Mouse (Mus musculus) liver, embryonic 13.5 days (tissue): Measurements from ENCODE around the gene Rad50. TPM values are rescaled to one million over a fixed set of nuclear protein-coding genes. Genes with fewer than 3 reads are reported as not detected.

Experiments
- ATAC-seq: fragments of 200-750 bp; cut with Nextera tagmentation; 2 replicates; pipeline ENCODE4 v1.8.0; 2017; ENCODE audit warnings: low read depth, mild to moderate bottlenecking, moderate number of reproducible peaks, moderate library complexity
- DNase-seq: peaks from one replicate; pipeline ENCODE4 v3.0.0; 2022
- H3K27ac ChIP-seq: fragments of 300-500 bp; sonication (generic); 2 replicates; pipeline ENCODE4 v1.5.1; 2015; ENCODE audit warnings: moderate library complexity, mild to moderate bottlenecking, inconsistent platforms
- H3K27me3 ChIP-seq: fragments of 300-500 bp; sonication (generic); 2 replicates; pipeline ENCODE4 v1.6.1; 2015; ENCODE audit warnings: mild to moderate bottlenecking, inconsistent platforms
- H3K36me3 ChIP-seq: fragments of 300-500 bp; sonication (generic); 2 replicates; pipeline ENCODE4 v1.6.1; 2015; ENCODE audit warnings: mild to moderate bottlenecking, inconsistent platforms
- H3K4me1 ChIP-seq: fragments of 300-500 bp; sonication (generic); replicated peaks from 2 replicates; pipeline ENCODE4 v1.6.1; 2015; ENCODE audit warnings: inconsistent platforms
- H3K4me2 ChIP-seq: fragments of 300-500 bp; sonication (generic); 2 replicates; pipeline ENCODE4 v1.6.1; 2015; ENCODE audit warnings: inconsistent platforms, mild to moderate bottlenecking, moderate library complexity
- H3K4me3 ChIP-seq: fragments of 300-500 bp; sonication (generic); replicated peaks from 2 replicates; pipeline ENCODE4 v1.5.1; 2015; ENCODE audit warnings: mild to moderate bottlenecking, inconsistent platforms
- H3K9ac ChIP-seq: fragments of 300-500 bp; sonication (generic); 2 replicates; pipeline ENCODE4 v1.6.1; 2015; ENCODE audit warnings: mild to moderate bottlenecking, inconsistent platforms
- H3K9me3 ChIP-seq: fragments of 300-500 bp; sonication (generic); replicated peaks from 2 replicates; pipeline ENCODE4 v1.6.1; 2016; ENCODE audit warnings: inconsistent platforms
- WGBS: fragments of 180-500 bp; shearing (Covaris S2); methylation state at CpG from one replicate; pipeline ENCODE4 v1.1.7; 2015; ENCODE audit not compliant: insufficient replicate concordance; 5-methylcytosine and 5-hydroxymethylcytosine counted together
- polyA plus RNA-seq: library from polyadenylated mRNA; unstranded; fragments of >200 nt; fragmentation: Nextera tagmentation; extraction: Ambion mirVana; gene quantifications from 2 replicates; pipeline ENCODE4 v1.2.1, GENCODE M21; 2015

Gene Rad50
- polyA plus RNA-seq, 1 experiment from 2014 or later, result 19.5 TPM

DNA sequence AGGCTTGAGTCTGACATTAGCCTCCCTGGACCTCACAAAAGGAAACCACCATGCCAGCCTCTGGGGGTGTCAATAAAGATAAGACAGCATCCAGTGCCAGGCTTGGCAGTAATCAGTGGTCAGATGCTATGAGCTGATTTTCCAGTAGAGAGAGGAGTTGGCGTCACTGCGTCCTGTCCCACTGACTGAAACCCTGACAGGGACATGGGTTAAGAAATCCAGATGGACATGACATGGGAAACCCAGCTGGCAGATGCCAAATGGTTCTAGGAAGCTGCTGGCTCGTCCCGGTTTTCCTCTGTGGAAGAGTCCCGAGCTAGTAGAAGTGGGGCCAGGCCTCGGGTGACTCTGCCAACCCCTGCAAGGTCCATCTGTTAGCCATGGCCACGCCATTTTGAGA is 73.5 kb downstream of the Rad50 start:
- H3K27me3 ChIP-seq, result peaks cover 27% of the 10 kb centered on the region
- H3K27ac ChIP-seq, result no peak overlapping the region
- DNase-seq (no peak), ATAC-seq (no peak)
- H3K9me3 ChIP-seq, result no peaks in the 10 kb centered on the region
- H3K4me3 ChIP-seq, result no peak overlapping the region
- peaks cover 30% of the 10 kb centered on the region for H3K4me1 ChIP-seq
- WGBS, result 70% methylated on average over 7 of the region's 7 CpGs
- H3K36me3 ChIP-seq, result no peaks in the 10 kb centered on the region
- no peak overlapping the region for H3K9ac ChIP-seq
- H3K4me2 ChIP-seq, result no peak overlapping the region

DNA sequence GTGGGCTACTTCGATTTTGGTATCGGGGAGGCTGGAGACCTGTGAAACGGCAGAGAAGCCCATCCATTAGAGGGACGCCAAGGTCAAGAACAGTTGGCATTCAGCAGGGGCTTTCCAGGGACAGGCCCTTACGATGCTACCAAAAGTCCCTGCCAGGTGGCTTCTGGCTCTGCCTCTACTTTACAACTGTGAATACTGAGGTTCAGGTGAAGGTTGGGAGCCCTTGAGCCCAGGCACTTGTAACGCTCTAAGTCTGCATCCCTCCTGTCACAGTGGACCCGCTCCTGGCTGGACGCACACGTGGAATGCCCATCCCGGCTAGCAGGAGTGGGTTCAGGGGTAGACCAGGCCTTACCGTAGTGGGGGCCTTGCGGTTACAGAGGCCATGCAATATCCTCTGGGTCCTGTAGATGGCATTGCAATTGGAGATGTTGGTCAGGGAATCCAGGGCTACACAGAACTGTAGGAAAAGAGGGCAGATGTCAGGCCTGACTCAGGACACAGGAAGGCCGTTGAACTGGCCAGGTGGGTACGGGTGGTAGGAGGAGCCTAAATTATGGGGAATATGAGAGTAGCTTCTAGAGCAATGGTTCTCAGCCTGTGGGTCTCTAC is 74.9 kb downstream of the Rad50 start:
- Histone ChIP-seq H3K4me1 (peaks cover 33% of the 10 kb centered on the region), H3K9ac (no peak overlapping the region), H3K4me2 (no peak overlapping the region), H3K9me3 (no peaks in the 10 kb centered on the region), H3K36me3 (no peaks in the 10 kb centered on the region), H3K4me3 (no peak overlapping the region), H3K27me3 (peaks cover 21% of the 10 kb centered on the region), H3K27ac (no peak overlapping the region)
- 71% methylated on average over 14 of the region's 14 CpGs for WGBS
- no peak for ATAC-seq
- DNase-seq, result no peak

DNA sequence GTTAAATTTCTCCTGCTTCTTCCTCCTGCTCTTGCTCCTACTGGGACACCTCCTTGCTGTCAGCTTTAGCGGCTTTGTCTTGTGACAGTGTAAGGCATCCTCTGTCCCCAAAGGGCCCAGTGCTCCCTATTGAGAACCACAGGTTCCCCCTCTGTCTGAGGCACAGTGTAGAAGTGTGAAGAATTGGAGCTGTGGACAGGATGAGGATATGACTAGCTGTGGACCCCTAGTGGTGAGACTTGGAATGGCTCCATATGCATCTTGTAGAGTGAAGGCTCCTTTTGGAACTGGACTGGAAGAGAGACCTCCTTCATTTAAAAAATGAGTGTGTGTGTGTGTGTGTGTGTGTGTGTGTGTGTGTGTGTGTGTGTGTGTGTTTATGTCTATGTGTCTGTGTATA is 79.3 kb downstream of the Rad50 start:
- 16% methylated on average over 1 of the region's 1 CpGs for WGBS
- Histone ChIP-seq H3K4me1 (peaks cover 35% of the 10 kb centered on the region), H3K9ac (no peak overlapping the region), H3K27ac (peak overlapping the region; percentile 37), H3K27me3 (no peaks in the 10 kb centered on the region), H3K4me3 (no peak overlapping the region), H3K4me2 (no peak overlapping the region), H3K36me3 (no peaks in the 10 kb centered on the region), H3K9me3 (no peaks in the 10 kb centered on the region)
- ATAC-seq, result peak; percentile 74
- peak; percentile 69 for DNase-seq

DNA sequence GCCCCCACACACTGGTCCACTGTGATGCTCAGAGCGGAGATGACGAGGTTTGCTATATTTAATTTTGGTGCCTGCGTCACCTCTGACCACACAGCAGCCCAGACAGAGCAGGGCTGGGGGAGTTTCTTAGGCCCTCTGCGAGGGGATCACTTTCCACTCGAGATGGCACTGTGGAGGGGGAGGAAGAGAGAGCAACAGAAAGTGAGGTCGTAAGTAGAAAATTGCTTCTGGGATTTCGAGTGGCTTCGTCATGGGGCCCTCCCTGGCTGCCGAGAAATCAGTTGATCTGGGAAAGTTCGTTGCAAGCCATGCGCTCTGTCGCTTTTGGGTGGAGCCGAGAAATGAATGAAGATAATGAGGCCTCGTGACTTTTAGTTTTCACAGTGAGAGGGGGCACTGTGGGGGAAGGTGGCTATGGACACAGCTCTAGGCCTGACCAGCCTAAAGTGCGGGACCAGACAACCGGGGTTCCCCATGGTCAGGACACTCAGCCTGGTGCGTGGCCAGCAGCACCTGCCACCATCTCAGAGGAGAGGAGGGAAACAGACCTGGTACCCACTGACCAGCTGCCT is 80.2 kb downstream of the Rad50 start:
- no peak overlapping the region for H3K4me3 ChIP-seq
- H3K9me3 ChIP-seq, result no peaks in the 10 kb centered on the region
- 0 out of 2 replicates have a peak overlapping the region, but pooled peaks have one; percentile 7 for H3K9ac ChIP-seq
- H3K27ac ChIP-seq, result peak overlapping the region; percentile 56; the same call in 1 of the 2 replicates
- DNase-seq (peak; percentile 41), ATAC-seq (peak; percentile 61)
- H3K4me2 ChIP-seq, result peak overlapping the region; percentile 42; the same call in 1 of the 2 replicates
- WGBS, result 33% methylated on average over 17 of the region's 17 CpGs
- no peaks in the 10 kb centered on the region for H3K27me3 ChIP-seq
- no peaks in the 10 kb centered on the region for H3K36me3 ChIP-seq
- peaks cover 41% of the 10 kb centered on the region for H3K4me1 ChIP-seq

DNA sequence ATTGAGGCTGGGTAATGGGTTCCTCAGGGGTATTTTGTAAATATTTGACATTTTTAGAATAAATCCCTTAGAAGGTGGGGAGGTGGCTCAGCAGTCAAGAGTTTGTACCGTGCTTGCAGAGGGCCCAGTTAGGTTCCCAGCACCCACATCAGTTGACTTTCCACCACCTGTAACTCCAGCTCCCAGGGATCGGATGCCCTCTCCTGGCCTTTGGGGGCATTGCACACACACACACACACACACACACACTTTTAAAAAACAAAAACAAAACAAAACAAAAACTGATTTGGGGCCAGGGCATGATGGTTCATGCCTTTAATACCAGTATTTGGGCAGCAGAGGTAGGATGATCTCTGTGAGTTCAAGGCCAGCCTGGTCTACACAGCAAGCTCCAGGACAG is 83.0 kb downstream of the Rad50 start:
- Histone ChIP-seq H3K27me3 (no peaks in the 10 kb centered on the region), H3K27ac (no peak overlapping the region), H3K9me3 (no peaks in the 10 kb centered on the region), H3K4me2 (no peak overlapping the region), H3K4me3 (no peak overlapping the region), H3K4me1 (peaks cover 63% of the 10 kb centered on the region), H3K9ac (no peak overlapping the region), H3K36me3 (no peaks in the 10 kb centered on the region)
- WGBS, result 89% methylated on average over 2 of the region's 2 CpGs
- DNase-seq (no peak), ATAC-seq (no peak)

DNA sequence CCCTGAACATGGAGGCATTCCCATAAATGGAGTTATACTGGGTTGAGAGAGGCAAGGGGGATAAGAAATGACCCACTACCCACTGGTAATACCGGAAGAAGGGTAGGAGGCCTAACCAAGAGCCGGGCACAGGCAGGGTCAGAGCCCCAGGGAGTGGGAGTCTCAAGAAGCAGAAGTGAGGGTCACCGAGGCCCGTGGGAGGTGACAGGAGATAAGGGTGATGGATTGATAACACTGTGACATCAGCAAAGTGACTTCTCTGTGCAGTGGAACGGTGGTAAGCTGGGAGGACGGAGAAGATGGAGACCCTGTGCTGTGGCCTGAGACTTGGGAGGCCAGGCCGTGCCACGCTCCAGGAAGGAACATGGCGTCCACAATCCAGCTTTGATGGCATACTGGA is 83.5 kb downstream of the Rad50 start:
- Histone ChIP-seq H3K4me2 (no peak overlapping the region), H3K27me3 (no peaks in the 10 kb centered on the region), H3K9me3 (no peaks in the 10 kb centered on the region), H3K4me3 (no peak overlapping the region), H3K4me1 (peaks cover 68% of the 10 kb centered on the region), H3K27ac (no peak overlapping the region), H3K36me3 (no peaks in the 10 kb centered on the region), H3K9ac (no peak overlapping the region)
- DNase-seq (no peak), ATAC-seq (no peak)
- 62% methylated on average over 9 of the region's 9 CpGs for WGBS

DNA sequence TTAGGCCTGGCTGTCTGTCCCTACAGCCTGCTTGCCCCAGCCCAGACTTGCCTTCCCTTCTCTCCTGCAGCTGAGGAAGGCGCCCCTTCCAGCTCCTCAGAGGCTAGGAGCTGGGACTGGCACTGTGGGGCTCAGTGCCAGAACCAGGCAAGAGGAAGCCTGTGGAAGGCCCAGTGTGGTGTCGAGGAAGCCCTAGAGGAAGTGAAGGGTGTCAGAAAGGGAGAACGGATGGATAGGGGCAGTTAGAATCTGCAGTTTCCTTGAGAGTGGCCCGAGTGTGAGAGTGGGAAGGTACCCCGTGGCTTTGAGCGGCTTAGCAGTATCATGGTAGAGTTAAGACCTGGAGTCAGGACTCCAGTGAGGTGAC is 84.7 kb downstream of the Rad50 start:
- ATAC-seq, result no peak

DNA sequence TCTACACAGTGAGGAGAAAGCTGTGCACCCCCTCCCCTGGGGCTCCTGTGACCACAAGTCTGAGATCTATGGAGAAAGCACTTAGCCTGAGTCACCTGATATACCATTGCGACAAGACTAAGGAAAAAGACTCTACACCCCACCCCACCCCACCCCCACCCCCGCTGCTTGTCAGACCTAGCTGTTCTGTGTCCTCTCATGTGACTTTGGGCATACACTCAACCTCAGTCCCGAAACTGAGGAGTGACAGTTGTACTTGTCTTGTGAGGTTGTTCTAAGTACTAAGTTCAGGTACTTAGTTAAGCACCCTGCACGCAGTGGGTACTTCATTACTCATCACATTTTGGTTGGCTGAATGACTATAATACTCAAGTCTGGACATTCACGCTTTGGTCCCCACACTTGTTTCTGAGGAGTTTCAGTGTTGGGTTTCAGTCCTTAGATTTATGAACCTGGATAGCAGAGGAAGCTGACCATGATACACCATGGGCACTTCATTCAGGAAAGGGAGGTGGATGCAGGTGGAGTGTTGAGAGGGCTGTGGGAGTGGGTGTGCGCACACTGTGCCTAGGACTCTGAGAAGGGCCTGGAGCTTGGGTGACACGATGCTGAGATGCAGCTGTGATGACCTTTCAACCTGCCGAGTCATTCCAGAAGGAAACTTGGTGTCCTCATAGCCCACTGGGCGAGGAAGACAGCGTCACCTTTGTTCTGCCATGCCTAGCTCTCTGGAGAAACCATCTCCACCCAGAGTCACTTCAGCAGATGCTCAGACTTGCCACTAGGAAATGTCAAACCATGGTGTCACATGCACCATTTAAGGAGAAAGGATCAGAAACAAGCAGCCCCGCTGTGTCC is 85.3 kb downstream of the Rad50 start:
- no peak overlapping the region for H3K27ac ChIP-seq
- H3K4me3 ChIP-seq, result no peak overlapping the region
- H3K36me3 ChIP-seq, result no peaks in the 10 kb centered on the region
- H3K4me2 ChIP-seq, result no peak overlapping the region
- H3K9ac ChIP-seq, result peak overlapping the region; percentile 16; the same call in 1 of the 2 replicates
- H3K9me3 ChIP-seq, result no peaks in the 10 kb centered on the region
- 62% methylated on average over 11 of the region's 11 CpGs for WGBS
- DNase-seq, result no peak
- H3K4me1 ChIP-seq, result peaks cover 76% of the 10 kb centered on the region
- H3K27me3 ChIP-seq, result no peaks in the 10 kb centered on the region
- no peak for ATAC-seq

More for the DNA sequence above, 84.7 kb downstream of the Rad50 start:
- Histone ChIP-seq H3K9ac (peak overlapping the region; percentile 16; the same call in 1 of the 2 replicates), H3K4me2 (no peak overlapping the region), H3K4me1 (peaks cover 76% of the 10 kb centered on the region), H3K4me3 (no peak overlapping the region), H3K27ac (no peak overlapping the region), H3K36me3 (no peaks in the 10 kb centered on the region), H3K9me3 (no peaks in the 10 kb centered on the region), H3K27me3 (no peaks in the 10 kb centered on the region)
- DNase-seq, result no peak
- 45% methylated on average over 6 of the region's 6 CpGs for WGBS

DNA sequence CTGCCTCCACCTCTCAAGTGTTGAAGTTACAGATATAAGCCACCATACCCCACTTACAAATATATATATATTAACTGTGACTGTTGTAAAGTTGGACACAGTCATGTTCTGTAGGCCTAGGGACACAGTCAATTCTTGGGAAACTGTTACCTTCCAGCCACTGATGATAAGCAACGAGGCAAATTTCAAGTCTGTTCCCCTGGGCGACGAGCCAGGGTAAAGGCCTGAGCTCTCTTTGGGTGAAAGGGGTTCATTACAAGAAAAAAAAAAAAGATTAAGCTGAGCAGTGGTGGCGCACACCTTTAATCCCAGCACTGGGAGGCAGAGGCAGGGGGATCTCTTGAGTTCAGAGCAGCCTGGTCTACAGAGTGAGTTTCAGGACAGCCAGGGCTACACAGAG is 87.0 kb downstream of the Rad50 start:
- Histone ChIP-seq H3K36me3 (no peaks in the 10 kb centered on the region), H3K27me3 (no peaks in the 10 kb centered on the region), H3K27ac (no peak overlapping the region), H3K9ac (no peak overlapping the region), H3K4me1 (peaks cover 76% of the 10 kb centered on the region), H3K4me3 (no peak overlapping the region), H3K4me2 (no peak overlapping the region), H3K9me3 (no peaks in the 10 kb centered on the region)
- WGBS, result 45% methylated on average over 4 of the region's 4 CpGs
- no peak for DNase-seq
- no peak for ATAC-seq

DNA sequence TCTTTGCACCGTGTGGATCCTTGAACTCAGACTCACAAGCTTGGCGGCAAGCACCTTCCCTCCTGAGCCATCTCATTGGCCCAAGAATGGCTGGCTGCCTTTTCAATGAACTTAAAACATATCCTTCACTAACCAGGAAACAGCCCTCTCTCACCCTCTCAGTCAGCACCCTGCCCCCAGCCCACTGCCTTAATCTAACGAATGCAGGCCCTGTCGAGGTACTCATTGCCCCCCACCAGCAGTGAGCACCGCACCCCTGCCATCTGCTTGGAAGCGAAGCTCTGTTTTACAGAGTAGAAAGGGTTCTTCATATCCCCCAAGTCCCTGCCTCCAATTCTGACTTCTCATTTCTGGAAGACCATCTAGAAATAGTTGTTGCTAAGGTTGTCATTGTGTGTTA is 87.7 kb downstream of the Rad50 start:
- H3K9me3 ChIP-seq, result no peaks in the 10 kb centered on the region
- DNase-seq (peak; percentile 40), ATAC-seq (peak; percentile 53)
- no peak overlapping the region for H3K4me2 ChIP-seq
- H3K36me3 ChIP-seq, result no peaks in the 10 kb centered on the region
- WGBS, result 23% methylated on average over 6 of the region's 6 CpGs
- H3K9ac ChIP-seq, result no peak overlapping the region
- H3K27me3 ChIP-seq, result no peaks in the 10 kb centered on the region
- H3K27ac ChIP-seq, result no peak overlapping the region
- peaks cover 76% of the 10 kb centered on the region for H3K4me1 ChIP-seq
- no peak overlapping the region for H3K4me3 ChIP-seq

DNA sequence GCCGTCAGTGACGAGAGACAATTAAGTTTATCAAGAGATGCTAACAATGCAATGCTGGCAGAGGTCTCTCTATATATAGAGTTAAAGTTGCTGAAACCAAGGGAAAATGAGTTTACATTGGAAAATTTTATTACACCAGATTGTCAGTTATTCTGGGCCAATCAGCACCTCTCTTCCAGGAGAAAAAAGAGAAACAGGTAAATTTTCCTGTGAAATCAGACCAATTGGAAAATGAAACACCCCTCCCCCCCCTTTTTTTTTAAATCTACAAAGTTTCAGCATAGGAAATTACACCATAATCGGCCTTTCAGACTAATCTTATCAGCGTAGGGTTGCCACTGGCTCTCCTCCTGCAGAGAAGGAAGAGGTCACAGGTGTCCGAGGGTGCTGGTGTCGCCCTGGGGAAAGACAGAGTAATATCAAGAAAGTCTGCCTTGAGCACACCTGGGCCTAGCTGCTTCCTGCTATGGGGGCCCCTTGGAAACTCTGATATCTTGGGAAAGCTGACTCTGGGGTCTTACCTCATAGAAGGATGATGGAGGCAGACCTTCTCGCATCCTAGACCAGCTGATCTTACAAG is 88.4 kb downstream of the Rad50 start, which contains the start of gene Il4:
Il4 (minus strand) TSS at position 51 of the 580 bp plus-strand sequence.
- Histone ChIP-seq H3K4me3 (no peak within 1 kb of the TSS), H3K9me3 (no peaks in the 10 kb centered on the region), H3K4me2 (no peak within 1 kb of the TSS), H3K36me3 (no peaks in the 10 kb centered on the region), H3K4me1 (peaks cover 78% of the 10 kb centered on the region), H3K27me3 (no peaks in the 10 kb centered on the region), H3K27ac (no peak within 1 kb of the TSS), H3K9ac (no peak within 1 kb of the TSS)
- WGBS, result 34% methylated on average over 7 of the region's 7 CpGs
- no peak for ATAC-seq
- DNase-seq, result no peak
